Mouse (Mus musculus) natural killer cell, adult 2 months (primary cell): Measurements from ENCODE around the gene Runx2.

Source experiments
- DNase-seq, 2 experiments: peaks; one replicate each; pipeline ENCODE4 v3.0.0; 2022; ENCODE audit warnings: low spot score in 2 of 2

Gene Runx2

GRCm38 (mm10) chr17:44768522-44768921 is 46.1 kb downstream of the Runx2 start:
- DNase-seq: no peak

GRCm38 (mm10) chr17:44767375-44767774 is 47.2 kb downstream of the Runx2 start:
- no peak for DNase-seq

- no peak for DNase-seq
Observed at GRCm38 (mm10) chr17:44766975-44767374, 47.6 kb downstream of the Runx2 start.

- no peak for DNase-seq
Observed at GRCm38 (mm10) chr17:44766318-44766717, 48.3 kb downstream of the Runx2 start.

GRCm38 (mm10) chr17:44745378-44745777 is 69.2 kb downstream of the Runx2 start:
- no peak for DNase-seq

GRCm38 (mm10) chr17:44743780-44744179 is 70.8 kb downstream of the Runx2 start:
- DNase-seq: no peak

GRCm38 (mm10) chr17:44742246-44742645 is 72.4 kb downstream of the Runx2 start:
- no peak for DNase-seq

GRCm38 (mm10) chr17:44738121-44738637 is 76.4 kb downstream of the Runx2 start:
- no peak for DNase-seq

- DNase-seq: peak in 1 of 2 experiments; percentile 15
Observed at GRCm38 (mm10) chr17:44737275-44738120, 77.1 kb downstream of the Runx2 start.

GRCm38 (mm10) chr17:44735991-44736561 is 78.5 kb downstream of the Runx2 start:
- DNase-seq: peak; percentile 56 to 57

- peak; percentile 51 to 65 for DNase-seq
Observed at GRCm38 (mm10) chr17:44735223-44735990, 79.2 kb downstream of the Runx2 start.

- DNase-seq: peak in 1 of 2 experiments; percentile 10
Observed at GRCm38 (mm10) chr17:44734501-44735222, 79.9 kb downstream of the Runx2 start.

- no peak for DNase-seq
Observed at GRCm38 (mm10) chr17:44733544-44734310, 80.9 kb downstream of the Runx2 start.

GRCm38 (mm10) chr17:44728464-44728863 is 86.1 kb downstream of the Runx2 start:
- DNase-seq: peak in 1 of 2 experiments; percentile 29

GRCm38 (mm10) chr17:44727675-44728074 is 86.9 kb downstream of the Runx2 start:
- DNase-seq: peak in 1 of 2 experiments; percentile 39

- no peak for DNase-seq
Observed at GRCm38 (mm10) chr17:44724805-44725480, 89.7 kb downstream of the Runx2 start.

GRCm38 (mm10) chr17:44724255-44724654 is 90.3 kb downstream of the Runx2 start:
- no peak for DNase-seq

- DNase-seq: no peak
Observed at GRCm38 (mm10) chr17:44722103-44722792, 92.3 kb downstream of the Runx2 start.

GRCm38 (mm10) chr17:44718591-44718990 is 96.0 kb downstream of the Runx2 start:
- no peak for DNase-seq
